Mouse (Mus musculus) intestine, embryonic 15.5 days (tissue): Measurements from ENCODE around the gene Paqr5. TPM values are rescaled to one million over a fixed set of nuclear protein-coding genes. Genes with fewer than 3 reads are reported as not detected.

Experiments
- ATAC-seq: fragments of 200-750 bp; cut with Nextera tagmentation; 2 replicates; pipeline ENCODE4 v1.8.0; 2017; ENCODE audit warnings: moderate TSS enrichment, moderate library complexity
- H3K27ac ChIP-seq: fragments of 300-500 bp; sonication (generic); 2 replicates; pipeline ENCODE4 v1.5.1; 2015; ENCODE audit warnings: mild to moderate bottlenecking, inconsistent platforms
- H3K27me3 ChIP-seq: fragments of 300-500 bp; sonication (generic); replicated peaks from 2 replicates; pipeline ENCODE4 v1.6.1; 2015; ENCODE audit warnings: inconsistent platforms
- H3K36me3 ChIP-seq: fragments of 300-500 bp; sonication (generic); 2 replicates; pipeline ENCODE4 v1.6.1; 2015; ENCODE audit warnings: inconsistent platforms
- H3K4me1 ChIP-seq: fragments of 300-500 bp; sonication (generic); replicated peaks from 2 replicates; pipeline ENCODE4 v1.6.1; 2015; ENCODE audit warnings: inconsistent platforms
- H3K4me2 ChIP-seq: fragments of 300-500 bp; sonication (generic); replicated peaks from 2 replicates; pipeline ENCODE4 v1.6.1; 2015; ENCODE audit warnings: mild to moderate bottlenecking, inconsistent platforms
- H3K4me3 ChIP-seq: fragments of 300-500 bp; sonication (generic); replicated peaks from 2 replicates; pipeline ENCODE4 v1.5.1; 2015; ENCODE audit warnings: inconsistent platforms
- H3K9ac ChIP-seq: fragments of 300-500 bp; sonication (generic); 2 replicates; pipeline ENCODE4 v1.6.1; 2015; ENCODE audit warnings: inconsistent platforms
- H3K9me3 ChIP-seq: fragments of 300-500 bp; sonication (generic); 2 replicates; pipeline ENCODE4 v1.6.1; 2016; ENCODE audit warnings: inconsistent platforms
- WGBS: fragments of 180-500 bp; shearing (Covaris S2); methylation state at CpG from one replicate; pipeline ENCODE4 v1.1.7; 2015; 5-methylcytosine and 5-hydroxymethylcytosine counted together
- polyA plus RNA-seq: library from polyadenylated mRNA; unstranded; fragments of >200 nt; fragmentation: Nextera tagmentation; extraction: Ambion mirVana; gene quantifications from 2 replicates; pipeline ENCODE4 v1.2.1, GENCODE M21; 2015

Gene Paqr5
- polyA plus RNA-seq, 1 experiment from 2014 or later, result 7.6 TPM

DNA sequence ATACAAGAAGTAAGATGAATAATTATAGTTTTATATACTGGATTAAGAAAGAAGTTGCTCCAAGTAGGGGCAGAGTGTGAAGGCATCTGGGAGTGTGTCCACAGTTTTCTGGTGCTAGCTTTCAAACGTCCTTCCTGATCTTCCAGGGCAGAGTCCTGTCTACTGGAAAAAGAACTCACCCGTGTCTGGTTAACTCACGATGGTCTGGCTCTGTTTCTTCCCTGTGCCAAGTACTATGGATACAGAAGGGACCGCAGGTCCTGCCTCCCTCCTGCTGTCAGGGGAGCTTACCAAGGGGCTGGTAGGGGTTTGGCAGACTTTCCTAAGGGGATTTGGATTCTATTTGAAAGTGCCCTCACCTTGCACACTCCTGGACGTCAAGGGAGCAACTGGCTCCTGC lies 1.6 kb downstream of the Paqr5 start:
- no peaks in the 10 kb centered on the region for H3K36me3 ChIP-seq
- WGBS, result 51% methylated on average over 5 of the region's 5 CpGs
- H3K9ac ChIP-seq, result no peak overlapping the region
- no peak overlapping the region for H3K27ac ChIP-seq
- ATAC-seq, result no peak
- 0 out of 2 replicates have a peak overlapping the region, but pooled peaks have one; percentile 6 for H3K4me2 ChIP-seq
- H3K4me1 ChIP-seq, result peaks cover 26% of the 10 kb centered on the region
- H3K9me3 ChIP-seq, result no peaks in the 10 kb centered on the region
- H3K27me3 ChIP-seq, result 0 out of 2 replicates have a peak, but pooled peaks cover 3% of the 10 kb centered on the region
- H3K4me3 ChIP-seq, result no peak overlapping the region

DNA sequence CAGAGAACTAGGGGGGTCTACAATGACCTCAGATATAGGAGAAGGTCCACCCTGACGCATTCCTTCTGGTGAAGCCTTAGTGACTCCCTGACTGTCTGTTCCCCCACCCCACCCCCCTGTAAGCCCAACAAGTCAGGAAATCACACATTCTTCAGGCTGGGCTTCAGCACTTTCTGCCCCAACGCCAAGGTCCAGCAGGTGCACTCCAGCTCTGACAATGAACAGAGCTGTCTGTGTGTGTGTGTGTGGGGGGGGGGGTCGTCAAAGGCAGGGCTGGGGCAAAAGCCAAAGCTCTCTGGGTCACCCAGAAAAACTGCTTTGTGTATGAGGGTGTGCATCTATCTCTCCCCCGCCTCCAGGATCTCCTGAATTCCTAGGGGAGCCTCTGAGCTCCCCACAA lies 2.8 kb downstream of the Paqr5 start:
- Histone ChIP-seq H3K4me2 (no peak overlapping the region), H3K36me3 (no peaks in the 10 kb centered on the region), H3K9me3 (no peaks in the 10 kb centered on the region), H3K9ac (no peak overlapping the region), H3K27ac (no peak overlapping the region), H3K4me3 (no peak overlapping the region), H3K4me1 (peaks cover 26% of the 10 kb centered on the region), H3K27me3 (0 out of 2 replicates have a peak, but pooled peaks cover 3% of the 10 kb centered on the region)
- no peak for ATAC-seq
- 39% methylated on average over 4 of the region's 4 CpGs for WGBS

DNA sequence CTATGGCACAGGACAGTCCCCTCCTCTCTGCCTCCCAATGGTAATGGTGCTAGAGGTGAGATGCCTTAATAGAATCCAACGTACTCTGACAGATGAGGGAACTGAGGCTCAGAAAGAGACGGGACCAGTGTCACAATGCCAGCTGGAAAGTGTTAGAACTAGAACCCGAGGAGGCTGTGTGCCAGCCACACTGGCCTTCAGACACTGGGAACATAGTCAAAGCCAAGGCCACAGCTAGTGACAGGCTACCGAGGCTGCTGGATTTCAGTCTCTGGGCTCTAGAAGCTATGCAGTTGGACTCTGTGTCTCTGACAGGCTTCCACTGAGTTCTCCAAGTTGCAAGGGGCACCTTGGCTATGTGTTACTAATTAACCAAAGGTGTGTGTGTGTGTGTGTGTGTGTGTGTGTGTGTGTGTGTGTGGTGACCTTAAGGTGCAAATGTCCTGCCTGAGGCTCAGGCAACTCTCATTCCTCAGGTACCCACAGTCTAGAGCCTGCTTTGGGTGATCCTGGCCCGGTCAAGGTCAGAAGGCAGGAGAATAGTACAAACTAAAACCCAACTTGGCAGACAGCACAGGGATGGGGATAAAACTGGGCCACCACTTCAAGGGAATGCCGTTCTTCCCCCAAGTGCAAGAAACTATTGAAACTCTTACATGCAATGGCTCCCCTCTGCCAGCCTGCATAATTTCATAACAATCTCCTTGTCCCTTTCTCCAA lies 3.5 kb downstream of the Paqr5 start:
- ATAC-seq, result peak; percentile 35
- H3K27me3 ChIP-seq, result 0 out of 2 replicates have a peak, but pooled peaks cover 3% of the 10 kb centered on the region
- 0 out of 2 replicates have a peak overlapping the region, but pooled peaks have one; percentile 11 for H3K4me2 ChIP-seq
- no peak overlapping the region for H3K9ac ChIP-seq
- peak overlapping the region; percentile 64 for H3K27ac ChIP-seq
- no peaks in the 10 kb centered on the region for H3K36me3 ChIP-seq
- H3K4me1 ChIP-seq, result peaks cover 29% of the 10 kb centered on the region
- WGBS, result 66% methylated on average over 6 of the region's 6 CpGs
- no peak overlapping the region for H3K4me3 ChIP-seq
- H3K9me3 ChIP-seq, result no peaks in the 10 kb centered on the region

DNA sequence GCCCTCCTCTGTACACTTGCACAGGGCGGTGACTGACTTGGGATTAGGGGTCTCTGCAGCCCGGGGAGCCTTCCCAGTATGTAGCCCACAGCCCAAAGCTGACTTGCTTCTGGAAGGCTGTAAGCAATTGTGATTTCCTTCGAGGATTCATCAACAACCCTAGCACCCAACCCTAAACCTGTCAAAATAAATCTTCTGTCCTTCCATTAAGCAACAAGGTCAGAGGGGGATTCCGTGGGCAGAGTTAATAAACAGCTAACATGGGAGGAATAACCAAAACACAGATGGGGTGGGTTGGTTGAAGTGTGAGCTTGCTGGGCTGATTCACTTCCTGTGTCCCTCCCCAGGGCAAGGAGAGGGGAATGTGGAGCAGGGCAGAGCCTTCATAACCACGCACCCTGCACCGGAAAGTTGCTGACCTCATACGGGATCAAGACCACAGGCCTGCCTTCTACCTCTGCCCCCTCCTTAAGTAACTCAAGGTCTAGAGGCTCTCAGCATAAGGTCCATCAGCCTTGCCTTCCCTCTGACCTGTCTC lies 5.0 kb downstream of the Paqr5 start:
- no peaks in the 10 kb centered on the region for H3K36me3 ChIP-seq
- H3K4me3 ChIP-seq, result no peak overlapping the region
- no peak overlapping the region for H3K9ac ChIP-seq
- ATAC-seq, result peak; percentile 15; the same call in 1 of the 2 replicates
- peaks cover 25% of the 10 kb centered on the region for H3K4me1 ChIP-seq
- H3K27me3 ChIP-seq, result 0 out of 2 replicates have a peak, but pooled peaks cover 3% of the 10 kb centered on the region
- H3K27ac ChIP-seq, result no peak overlapping the region
- no peak overlapping the region for H3K4me2 ChIP-seq
- H3K9me3 ChIP-seq, result no peaks in the 10 kb centered on the region
- 19% methylated on average over 7 of the region's 7 CpGs for WGBS

DNA sequence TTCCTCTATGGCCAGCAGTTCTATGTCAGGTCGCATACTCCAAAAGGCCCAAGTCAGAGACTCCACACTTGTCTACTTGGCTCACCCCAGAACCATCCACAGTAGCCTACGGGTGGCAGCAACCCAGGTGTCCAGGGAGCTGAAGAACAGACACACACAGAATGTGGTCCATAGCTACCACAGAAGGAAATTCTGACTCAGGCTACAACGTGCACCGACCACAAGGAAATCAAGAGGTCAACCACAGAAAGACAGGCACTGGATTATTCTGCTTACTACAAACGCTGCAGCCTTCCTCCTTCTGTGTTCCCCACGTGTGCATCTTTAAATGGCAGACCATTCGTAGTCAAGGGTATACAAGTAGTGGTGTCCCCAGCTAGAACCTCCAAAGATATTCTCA lies 6.4 kb downstream of the Paqr5 start:
- Histone ChIP-seq H3K27me3 (no peaks in the 10 kb centered on the region), H3K9ac (no peak overlapping the region), H3K4me1 (peaks cover 18% of the 10 kb centered on the region; the same call in 1 of the 2 replicates), H3K27ac (no peak overlapping the region), H3K9me3 (no peaks in the 10 kb centered on the region), H3K4me2 (no peak overlapping the region), H3K36me3 (no peaks in the 10 kb centered on the region), H3K4me3 (no peak overlapping the region)
- whole genome bisulfite sequencing, result 83% methylated on average over 7 of the region's 7 CpGs
- ATAC-seq, result no peak

DNA sequence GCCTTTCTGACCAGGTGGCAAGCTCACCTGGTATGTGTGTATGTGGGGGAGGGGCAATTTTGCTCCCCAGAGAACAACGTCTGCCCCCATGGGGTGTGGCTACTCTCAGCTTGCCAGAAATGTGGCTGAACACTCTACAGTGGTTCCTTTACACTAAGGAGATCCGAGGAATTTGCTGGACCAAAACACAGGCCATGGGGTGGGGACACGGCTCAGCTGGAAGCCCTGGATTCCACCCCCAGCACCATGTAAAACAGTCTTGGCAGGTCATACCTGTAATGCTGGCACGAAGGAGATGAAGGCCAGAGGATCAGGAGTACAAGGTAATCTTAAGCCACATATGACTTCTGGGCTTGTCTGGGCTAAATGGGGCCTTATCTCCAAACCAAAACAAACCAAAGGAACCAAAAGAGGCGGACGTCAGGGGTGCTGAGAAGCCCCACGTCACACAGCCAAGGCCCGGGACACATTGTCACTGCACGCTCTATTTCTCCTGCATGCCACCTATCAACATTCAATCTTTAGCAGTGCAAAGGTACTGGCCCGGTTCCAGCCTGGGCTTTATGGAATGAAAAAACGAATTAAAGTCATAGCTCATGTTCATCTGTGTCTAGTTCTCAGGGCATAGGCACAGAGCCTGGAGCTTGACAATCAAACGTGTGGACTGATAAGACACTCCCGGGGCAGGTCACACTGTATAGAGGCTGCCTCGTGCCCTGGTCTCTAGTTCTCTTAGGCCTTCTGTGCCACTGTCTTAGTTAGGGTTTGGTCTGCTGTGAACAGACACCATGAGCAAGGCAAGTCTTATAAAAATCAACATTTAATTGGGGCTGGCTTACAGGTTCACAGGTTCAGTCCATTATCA lies 8.2 kb downstream of the Paqr5 start:
- Histone ChIP-seq H3K4me2 (no peak overlapping the region), H3K4me3 (no peak overlapping the region), H3K27ac (no peak overlapping the region), H3K4me1 (peaks cover 9% of the 10 kb centered on the region; the same call in 1 of the 2 replicates), H3K9ac (no peak overlapping the region), H3K9me3 (no peaks in the 10 kb centered on the region), H3K36me3 (no peaks in the 10 kb centered on the region), H3K27me3 (no peaks in the 10 kb centered on the region)
- ATAC-seq, result no peak
- WGBS, result 70% methylated on average over 14 of the region's 14 CpGs

DNA sequence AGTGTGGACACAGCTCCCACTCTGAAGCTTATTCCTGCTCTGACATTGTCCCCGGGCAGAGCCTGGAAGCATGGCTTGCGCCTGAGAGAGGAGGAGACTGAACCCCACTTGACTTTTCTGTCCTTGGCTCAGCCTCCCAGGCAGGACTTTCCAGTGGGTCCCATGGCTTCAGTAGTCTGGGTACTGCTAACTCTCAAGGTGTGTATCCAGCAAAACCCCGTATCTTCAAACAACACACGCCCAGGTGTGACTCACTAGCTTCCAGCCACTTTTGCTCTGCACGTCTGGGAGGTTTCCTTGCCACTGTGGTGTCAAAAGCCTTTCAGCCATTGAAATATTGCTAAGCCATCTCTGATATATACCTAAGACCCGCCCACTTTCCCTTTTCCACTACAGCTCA lies 9.3 kb downstream of the Paqr5 start:
- peak; percentile 33; the same call in 1 of the 2 replicates for ATAC-seq
- no peak overlapping the region for H3K9ac ChIP-seq
- H3K4me1 ChIP-seq, result peaks cover 7% of the 10 kb centered on the region; the same call in 1 of the 2 replicates
- no peaks in the 10 kb centered on the region for H3K27me3 ChIP-seq
- no peak overlapping the region for H3K4me2 ChIP-seq
- H3K4me3 ChIP-seq, result no peak overlapping the region
- H3K27ac ChIP-seq, result no peak overlapping the region
- WGBS, result 74% methylated on average over 6 of the region's 6 CpGs
- no peaks in the 10 kb centered on the region for H3K36me3 ChIP-seq
- H3K9me3 ChIP-seq, result no peaks in the 10 kb centered on the region

DNA sequence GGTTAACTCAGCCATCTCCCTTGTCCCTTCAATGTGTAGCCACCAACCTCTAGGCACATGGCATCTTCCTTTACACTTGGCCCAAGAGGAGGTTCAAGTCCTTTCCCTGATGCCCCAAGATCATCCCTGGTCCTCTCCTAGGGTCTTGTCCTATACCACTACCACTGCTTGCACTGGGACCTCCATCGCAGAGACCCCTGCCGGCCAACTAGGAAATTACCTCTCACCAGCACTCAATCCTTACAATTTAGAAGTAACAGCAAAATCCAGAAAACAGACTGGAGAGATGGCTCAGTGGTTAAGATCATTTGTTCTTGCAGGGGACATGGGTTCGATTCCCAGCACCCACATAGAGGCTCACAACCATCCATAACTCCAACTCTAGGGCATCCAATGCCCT lies 11.2 kb downstream of the Paqr5 start:
- no peaks in the 10 kb centered on the region for H3K27me3 ChIP-seq
- no peaks in the 10 kb centered on the region for H3K9me3 ChIP-seq
- no peak overlapping the region for H3K27ac ChIP-seq
- peaks cover 6% of the 10 kb centered on the region; the same call in 1 of the 2 replicates for H3K4me1 ChIP-seq
- H3K9ac ChIP-seq, result no peak overlapping the region
- no peak overlapping the region for H3K4me2 ChIP-seq
- WGBS, result 61% methylated on average over 3 of the region's 3 CpGs
- no peak for ATAC-seq
- H3K4me3 ChIP-seq, result no peak overlapping the region
- H3K36me3 ChIP-seq, result no peaks in the 10 kb centered on the region

DNA sequence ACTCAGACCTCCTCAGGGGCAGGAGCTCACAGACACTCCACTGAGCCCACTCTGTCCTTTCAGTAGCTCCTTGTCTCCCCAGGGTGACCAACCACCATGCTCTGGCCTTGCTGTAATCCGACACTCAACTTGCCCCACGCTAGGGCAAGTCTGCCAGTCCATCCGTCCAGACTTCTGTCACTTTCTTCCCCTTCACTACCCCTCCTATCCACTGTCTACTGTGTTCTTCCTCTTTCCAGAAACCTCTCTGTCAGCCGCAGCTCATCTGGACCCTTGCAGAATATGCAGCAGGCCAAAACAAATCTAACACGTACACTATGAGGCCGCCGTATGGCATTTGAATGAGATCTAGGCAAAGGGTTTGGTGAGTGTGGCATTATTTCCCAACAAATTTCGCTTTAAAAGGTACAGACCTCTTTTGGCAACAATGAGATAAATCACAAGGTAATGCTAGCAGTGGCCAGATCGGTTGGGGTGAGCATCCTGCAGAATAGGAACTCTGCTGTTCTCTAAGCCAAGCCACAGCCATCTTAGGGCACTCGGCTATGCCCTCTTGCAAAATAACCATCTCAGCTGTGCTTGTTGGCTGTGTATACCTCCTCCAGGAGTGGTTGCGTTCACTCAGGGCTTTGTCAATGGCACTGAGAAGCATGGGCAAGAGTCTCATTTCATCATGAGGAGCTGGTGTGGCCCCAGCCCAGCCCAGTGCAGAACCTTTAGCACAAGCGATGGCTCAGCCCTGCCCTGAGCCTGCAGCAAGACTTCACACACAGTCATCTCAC lies 13.1 kb downstream of the Paqr5 start:
- Histone ChIP-seq H3K4me1 (peaks cover 4% of the 10 kb centered on the region; the same call in 1 of the 2 replicates), H3K4me3 (no peak overlapping the region), H3K9me3 (no peaks in the 10 kb centered on the region), H3K27ac (no peak overlapping the region), H3K36me3 (no peaks in the 10 kb centered on the region), H3K9ac (no peak overlapping the region), H3K4me2 (no peak overlapping the region), H3K27me3 (no peaks in the 10 kb centered on the region)
- 69% methylated on average over 12 of the region's 12 CpGs for WGBS
- no peak for ATAC-seq

DNA sequence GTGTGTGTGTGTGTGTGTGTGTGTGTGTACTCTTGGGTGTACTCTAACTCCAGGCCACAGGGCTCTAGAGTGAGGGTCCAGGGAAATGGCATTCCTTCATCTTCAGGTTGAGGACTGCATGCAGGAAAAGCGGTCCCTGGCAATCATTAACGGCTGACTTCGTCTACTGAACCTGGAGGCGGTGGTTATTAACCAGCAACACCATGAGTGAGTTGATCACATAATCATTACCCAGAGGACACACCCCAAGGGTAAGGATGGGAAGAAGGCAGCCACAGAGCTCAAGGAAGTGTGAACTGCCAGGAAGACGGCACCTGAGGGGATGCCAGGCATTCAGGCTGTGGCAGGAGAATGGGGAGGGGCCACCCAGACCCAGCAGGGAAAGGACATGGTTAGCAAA lies 18.3 kb downstream of the Paqr5 start:
- 0 out of 2 replicates have a peak overlapping the region, but pooled peaks have one; percentile 3 for H3K27ac ChIP-seq
- no peaks in the 10 kb centered on the region for H3K9me3 ChIP-seq
- H3K27me3 ChIP-seq, result no peaks in the 10 kb centered on the region
- ATAC-seq, result peak; percentile 85
- no peaks in the 10 kb centered on the region for H3K36me3 ChIP-seq
- no peak overlapping the region for H3K4me3 ChIP-seq
- peaks cover 8% of the 10 kb centered on the region; the same call in 1 of the 2 replicates for H3K4me1 ChIP-seq
- no peak overlapping the region for H3K9ac ChIP-seq
- H3K4me2 ChIP-seq, result peak overlapping the region; percentile 30; the same call in 1 of the 2 replicates
- 52% methylated on average over 5 of the region's 5 CpGs for WGBS

DNA sequence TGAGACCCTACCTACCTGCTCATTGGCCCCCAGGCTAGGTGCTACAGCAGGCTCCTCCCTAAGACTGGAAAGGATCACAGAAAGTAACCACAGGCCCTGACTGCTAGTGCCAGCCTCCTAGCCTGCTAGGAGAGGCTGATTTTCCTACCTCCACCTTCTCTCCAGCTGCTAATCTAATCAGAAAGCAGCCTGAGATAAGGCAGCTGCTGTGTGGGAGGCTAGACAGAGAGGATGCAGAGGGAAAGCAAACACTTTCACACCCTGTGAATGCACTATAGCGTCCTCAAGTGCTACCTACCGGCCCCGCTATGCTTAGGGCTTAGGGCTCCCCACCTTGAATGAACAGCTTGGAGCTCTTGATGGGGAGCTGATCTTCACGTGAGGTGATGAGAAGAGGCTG lies 19.6 kb downstream of the Paqr5 start:
- no peak overlapping the region for H3K27ac ChIP-seq

More for the DNA sequence above, 19.6 kb downstream of the Paqr5 start:
- H3K9ac ChIP-seq, result no peak overlapping the region
- WGBS, result 49% methylated on average over 4 of the region's 4 CpGs
- H3K36me3 ChIP-seq, result no peaks in the 10 kb centered on the region
- H3K4me2 ChIP-seq, result no peak overlapping the region
- H3K27me3 ChIP-seq, result no peaks in the 10 kb centered on the region
- peaks cover 8% of the 10 kb centered on the region; the same call in 1 of the 2 replicates for H3K4me1 ChIP-seq
- no peaks in the 10 kb centered on the region for H3K9me3 ChIP-seq
- peak; percentile 72 for ATAC-seq
- no peak overlapping the region for H3K4me3 ChIP-seq
